Mouse (Mus musculus) midbrain, embryonic 14.5 days (tissue): ENCODE measurements around the gene Arsb. TPM values are rescaled to one million over a fixed set of nuclear protein-coding genes. Genes with fewer than 3 reads are reported as not detected.

Experiments
- ATAC-seq: fragments of 200-750 bp; cut with Nextera tagmentation; 2 replicates; pipeline ENCODE4 v1.8.0; 2017; ENCODE audit warnings: moderate number of reproducible peaks, moderate library complexity; ENCODE audit not compliant: low FRiP score, low TSS enrichment
- DNase-seq: peaks from one replicate; pipeline ENCODE4 v3.0.0-alpha.2; 2015
- H3K27ac ChIP-seq: fragments of 300-500 bp; sonication (generic); replicated peaks from 2 replicates; pipeline ENCODE4 v1.5.1; 2014; ENCODE audit warnings: mild to moderate bottlenecking, low read depth, low read length, moderate library complexity
- H3K27me3 ChIP-seq: fragments of 300-500 bp; sonication (generic); 2 replicates; pipeline ENCODE4 v1.6.1; 2014; ENCODE audit warnings: low read length, control low read depth, mixed read lengths; ENCODE audit not compliant: control insufficient read depth, insufficient read depth
- H3K36me3 ChIP-seq: fragments of 300-500 bp; sonication (generic); 2 replicates; pipeline ENCODE4 v1.6.1; 2014; ENCODE audit warnings: low read length, control low read depth; ENCODE audit not compliant: control insufficient read depth, insufficient read depth
- H3K4me1 ChIP-seq: fragments of 300-500 bp; sonication (generic); 2 replicates; pipeline ENCODE4 v1.6.1; 2014; ENCODE audit warnings: mild to moderate bottlenecking, antibody characterized with exemption, low read length, control low read depth; ENCODE audit not compliant: control insufficient read depth, insufficient read depth
- H3K4me2 ChIP-seq: fragments of 300-500 bp; sonication (generic); 2 replicates; pipeline ENCODE4 v1.6.1; 2014; ENCODE audit warnings: mild to moderate bottlenecking, low read length, moderate library complexity
- H3K4me3 ChIP-seq: fragments of 300-500 bp; sonication (generic); replicated peaks from 2 replicates; pipeline ENCODE4 v1.5.1; 2014; ENCODE audit warnings: low read depth, low read length
- H3K9ac ChIP-seq: fragments of 300-500 bp; sonication (generic); replicated peaks from 2 replicates; pipeline ENCODE4 v1.6.1; 2014; ENCODE audit warnings: mild to moderate bottlenecking, low read length, moderate library complexity
- H3K9me3 ChIP-seq: fragments of 300-500 bp; sonication (generic); 2 replicates; pipeline ENCODE4 v1.6.1; 2016; ENCODE audit warnings: low read length, control low read depth, mixed read lengths; ENCODE audit not compliant: control insufficient read depth
- WGBS: fragments of 180-500 bp; shearing (Covaris S2); extraction: QIAGEN DNeasy Blood & Tissue Kit; methylation state at CpG from one replicate; pipeline ENCODE4 v1.1.7; 2014; 5-methylcytosine and 5-hydroxymethylcytosine counted together
- polyA plus RNA-seq: library from polyadenylated mRNA; unstranded; fragments of >200 nt; fragmentation: Nextera tagmentation; extraction: Ambion mirVana; gene quantifications from 2 replicates; pipeline ENCODE4 v1.2.1, GENCODE M21; 2014

Arsb gene
- polyA plus RNA-seq, 1 experiment from 2014 or later, result 12.7 TPM

GRCm38 (mm10) chr13:93840146-93840545 lies 68.7 kb downstream of the Arsb start:
- no peak overlapping the region for H3K9ac ChIP-seq
- no peak overlapping the region for H3K4me3 ChIP-seq
- 79% methylated on average over 2 of the region's 2 CpGs for WGBS
- peak overlapping the region; percentile 80; the same call in 1 of the 2 replicates for H3K27ac ChIP-seq
- H3K36me3 ChIP-seq, result no peaks in the 10 kb centered on the region
- H3K27me3 ChIP-seq, result no peaks in the 10 kb centered on the region
- DNase-seq (no peak), ATAC-seq (no peak)
- H3K4me2 ChIP-seq, result no peak overlapping the region
- no peaks in the 10 kb centered on the region for H3K9me3 ChIP-seq
- H3K4me1 ChIP-seq, result peaks cover 8% of the 10 kb centered on the region; the same call in 1 of the 2 replicates

GRCm38 (mm10) chr13:93846831-93847518 lies 75.5 kb downstream of the Arsb start:
- Histone ChIP-seq H3K4me3 (no peak overlapping the region), H3K27me3 (no peaks in the 10 kb centered on the region), H3K36me3 (no peaks in the 10 kb centered on the region), H3K4me1 (peaks cover under 1% of the 10 kb centered on the region; the same call in 1 of the 2 replicates), H3K9ac (no peak overlapping the region), H3K4me2 (no peak overlapping the region), H3K9me3 (no peaks in the 10 kb centered on the region), H3K27ac (no peak overlapping the region)
- 80% methylated on average over 10 of the region's 10 CpGs for WGBS
- no peak for DNase-seq
- no peak for ATAC-seq

- H3K27me3 ChIP-seq, result no peaks in the 10 kb centered on the region
- no peak overlapping the region for H3K4me3 ChIP-seq
- ATAC-seq (no peak), DNase-seq (no peak)
- 83% methylated on average over 4 of the region's 4 CpGs for WGBS
- peaks cover 5% of the 10 kb centered on the region; the same call in 1 of the 2 replicates for H3K4me1 ChIP-seq
- H3K27ac ChIP-seq, result no peak overlapping the region
- no peaks in the 10 kb centered on the region for H3K36me3 ChIP-seq
- H3K4me2 ChIP-seq, result no peak overlapping the region
- H3K9ac ChIP-seq, result no peak overlapping the region
- no peaks in the 10 kb centered on the region for H3K9me3 ChIP-seq
Measured at GRCm38 (mm10) chr13:93847614-93848013, 76.2 kb downstream of the Arsb start.

GRCm38 (mm10) chr13:93848615-93849014 lies 77.2 kb downstream of the Arsb start:
- Histone ChIP-seq H3K9me3 (no peaks in the 10 kb centered on the region), H3K27ac (no peak overlapping the region), H3K27me3 (no peaks in the 10 kb centered on the region), H3K36me3 (no peaks in the 10 kb centered on the region), H3K4me1 (peaks cover 5% of the 10 kb centered on the region; the same call in 1 of the 2 replicates), H3K9ac (no peak overlapping the region), H3K4me3 (no peak overlapping the region), H3K4me2 (no peak overlapping the region)
- WGBS, result 93% methylated on average over 6 of the region's 6 CpGs
- DNase-seq (no peak), ATAC-seq (no peak)

- peaks cover 5% of the 10 kb centered on the region; the same call in 1 of the 2 replicates for H3K4me1 ChIP-seq
- no peak overlapping the region for H3K27ac ChIP-seq
- no peaks in the 10 kb centered on the region for H3K36me3 ChIP-seq
- no peak overlapping the region for H3K4me2 ChIP-seq
- H3K9ac ChIP-seq, result no peak overlapping the region
- ATAC-seq, result no peak
- H3K9me3 ChIP-seq, result no peaks in the 10 kb centered on the region
- WGBS, result 85% methylated on average over 5 of the region's 5 CpGs
- DNase-seq, result no peak
- no peaks in the 10 kb centered on the region for H3K27me3 ChIP-seq
- H3K4me3 ChIP-seq, result no peak overlapping the region
Measured at GRCm38 (mm10) chr13:93849751-93850355, 78.4 kb downstream of the Arsb start.

- no peaks in the 10 kb centered on the region for H3K36me3 ChIP-seq
- H3K4me2 ChIP-seq, result no peak overlapping the region
- DNase-seq (no peak), ATAC-seq (no peak)
- no peak overlapping the region for H3K9ac ChIP-seq
- no peak overlapping the region for H3K4me3 ChIP-seq
- no peak overlapping the region for H3K27ac ChIP-seq
- H3K9me3 ChIP-seq, result no peaks in the 10 kb centered on the region
- H3K4me1 ChIP-seq, result peaks cover 5% of the 10 kb centered on the region; the same call in 1 of the 2 replicates
- WGBS, result 78% methylated on average over 4 of the region's 4 CpGs
- H3K27me3 ChIP-seq, result no peaks in the 10 kb centered on the region
Measured at GRCm38 (mm10) chr13:93850674-93851073, 79.2 kb downstream of the Arsb start.

- DNase-seq (peak; percentile 40), ATAC-seq (no peak)
- Histone ChIP-seq H3K4me1 (peaks cover 5% of the 10 kb centered on the region; the same call in 1 of the 2 replicates), H3K27ac (no peak overlapping the region), H3K36me3 (no peaks in the 10 kb centered on the region), H3K4me3 (no peak overlapping the region), H3K9me3 (no peaks in the 10 kb centered on the region), H3K9ac (no peak overlapping the region), H3K27me3 (no peaks in the 10 kb centered on the region), H3K4me2 (no peak overlapping the region)
- WGBS, result 64% methylated on average over 14 of the region's 14 CpGs
Measured at GRCm38 (mm10) chr13:93852419-93853138, 81.1 kb downstream of the Arsb start.

GRCm38 (mm10) chr13:93853767-93854166 lies 82.3 kb downstream of the Arsb start:
- DNase-seq (no peak), ATAC-seq (no peak)
- Histone ChIP-seq H3K9me3 (no peaks in the 10 kb centered on the region), H3K9ac (no peak overlapping the region), H3K4me3 (no peak overlapping the region), H3K27ac (no peak overlapping the region), H3K4me1 (peaks cover 5% of the 10 kb centered on the region; the same call in 1 of the 2 replicates), H3K4me2 (no peak overlapping the region), H3K27me3 (no peaks in the 10 kb centered on the region), H3K36me3 (no peaks in the 10 kb centered on the region)
- WGBS, result 87% methylated on average over 6 of the region's 6 CpGs
